Comparison of ENCODE assay signal across 14 mouse cellular contexts in the genomic region with DNA sequence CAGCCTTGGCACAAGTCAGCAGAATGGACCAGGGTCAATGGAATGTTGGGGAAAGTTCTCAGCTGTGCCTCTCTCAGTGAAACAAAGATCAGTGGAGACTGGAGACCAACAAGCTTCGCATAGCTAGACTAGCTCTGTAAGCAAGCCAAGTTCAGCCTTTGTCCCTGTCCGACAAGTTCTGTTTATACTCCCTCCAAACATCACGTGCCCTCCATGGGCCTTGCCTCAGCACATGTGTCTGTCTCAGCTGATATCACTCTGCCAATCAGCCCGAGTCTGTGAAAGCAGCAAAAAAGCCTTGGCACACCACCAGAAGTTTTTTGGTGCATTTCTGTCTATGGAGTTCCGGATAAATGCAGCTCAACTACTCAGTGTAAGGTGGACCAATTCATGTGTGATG. TPM values are rescaled to one million over a fixed set of nuclear protein-coding genes. Genes with fewer than 3 reads are reported as not detected.
DNase-seq lines count a peak whose midpoint lies in the region; ATAC-seq and TF ChIP-seq lines count a peak whose summit lies in the region.
"Had no signal": no experiment of that assay in that cellular context is flagged by ENCODE, and none has a peak within 500 bp of the region (broad histone marks: within the 10 kb centered on the region; RNA-seq: fewer than 3 reads in every experiment).

No protein-coding gene starts in this region.

- ATAC-seq in heart, embryonic 16.5 days (replicated peaks; ENCODE audit: extremely low read depth, insufficient read depth, low FRiP score) = peak; percentile 41; the same call in 1 of the 2 replicates
- peak; percentile 85 for ATAC-seq in lung, postnatal 0 days
- ATAC-seq in inflammation-experienced regulatory T-cells, adult 6 months = no peak

- no peak for TF ChIP-seq CTCF in lung, postnatal 0 days (IDR thresholded peaks at IDR 0.05)
- no peak for TF ChIP-seq CTCF in gastrocnemius, adult 2 months (IDR thresholded peaks at IDR 0.05)

- no peak overlapping the region for H3K4me2 ChIP-seq in heart, embryonic 16.5 days (ENCODE audit: low read depth, low read length)
- H3K4me2 ChIP-seq in lung, postnatal 0 days (replicated peaks; ENCODE audit: low read depth, low read length) = no peak overlapping the region
- H3K4me2 ChIP-seq: hindbrain, embryonic 13.5 days had no signal

- WGBS in heart, embryonic 16.5 days = 36% methylated on average over 5 of the region's 5 CpGs
- 14% methylated on average over 5 of the region's 5 CpGs for WGBS in lung, postnatal 0 days

- H3K27me3 ChIP-seq in heart, embryonic 16.5 days (ENCODE audit: control insufficient read depth, insufficient read depth, low read length) = peaks cover 31% of the 10 kb centered on the region
- H3K27me3 ChIP-seq in lung, postnatal 0 days (replicated peaks; ENCODE audit: insufficient read depth, low read length) = peaks cover 6% of the 10 kb centered on the region; the same call in 1 of the 2 replicates

- intact Hi-C loops in heart, postnatal 36 days (cut with DNase I) = no loop called here
- intact Hi-C loops in gastrocnemius, adult 2 months (cut with DNase I) = no loop called here

- TF ChIP-seq EP300 in lung, postnatal 0 days (IDR thresholded peaks at IDR 0.05) = no peak

- no peak for DNase-seq in heart, postnatal 36 days
- peak; percentile 47 to 60 for DNase-seq in spleen, postnatal 4 days (ENCODE audit: low spot score in 2 of 2)
- DNase-seq in spleen, postnatal 14 days (ENCODE audit: low spot score in 2 of 2) = no peak
- DNase-seq in lung, postnatal 0 days (ENCODE audit: low spot score) = peak; percentile 82
- DNase-seq in retina, postnatal 1 day = no peak
- no peak for DNase-seq in gastrocnemius, adult 2 months
- DNase-seq: cerebellum, adult 9-11 months; left cerebral cortex, postnatal 4 days had no signal

- no peaks in the 10 kb centered on the region; the same call in 1 of the 2 replicates for H3K4me1 ChIP-seq in heart, embryonic 16.5 days (ENCODE audit: control insufficient read depth, insufficient read depth, low read length)
- peaks cover 4% of the 10 kb centered on the region; the same call in 1 of the 2 replicates for H3K4me1 ChIP-seq in lung, postnatal 0 days (ENCODE audit: insufficient read depth, low read depth, low read length)

- no peaks in the 10 kb centered on the region for H3K36me3 ChIP-seq in heart, embryonic 16.5 days (ENCODE audit: control insufficient read depth, insufficient read depth)
- H3K36me3 ChIP-seq in lung, postnatal 0 days (ENCODE audit: insufficient read depth, low read length) = no peaks in the 10 kb centered on the region
- H3K36me3 ChIP-seq: embryonic facial prominence, embryonic 10.5 days; heart, embryonic 10.5 days; midbrain, embryonic 10.5 days had no signal

- H3K4me3 ChIP-seq in heart, embryonic 16.5 days (ENCODE audit: low read length) = no peak overlapping the region
- no peak overlapping the region for H3K4me3 ChIP-seq in lung, postnatal 0 days (ENCODE audit: low read depth, low read length)
- no peak overlapping the region for H3K4me3 ChIP-seq in gastrocnemius, adult 2 months
- H3K4me3 ChIP-seq: embryonic facial prominence, embryonic 10.5 days; heart, embryonic 10.5 days; hindbrain, embryonic 13.5 days; midbrain, embryonic 10.5 days had no signal

- no peak overlapping the region for H3K9ac ChIP-seq in heart, embryonic 16.5 days (ENCODE audit: low read length)
- no peak overlapping the region for H3K9ac ChIP-seq in lung, postnatal 0 days (replicated peaks; ENCODE audit: low read depth)
- H3K9ac ChIP-seq: hindbrain, embryonic 13.5 days had no signal

- H3K27ac ChIP-seq in heart, embryonic 16.5 days (ENCODE audit: low read length) = no peak overlapping the region
- no peak overlapping the region for H3K27ac ChIP-seq in lung, postnatal 0 days (ENCODE audit: low read length)
- H3K27ac ChIP-seq in gastrocnemius, adult 2 months = no peak overlapping the region
- H3K27ac ChIP-seq: embryonic facial prominence, embryonic 10.5 days; heart, embryonic 10.5 days; hindbrain, embryonic 13.5 days; midbrain, embryonic 10.5 days had no signal

- no peaks in the 10 kb centered on the region for H3K9me3 ChIP-seq in heart, embryonic 16.5 days (replicated peaks; ENCODE audit: control insufficient read depth, low read length)
- H3K9me3 ChIP-seq in lung, postnatal 0 days (ENCODE audit: low read length) = no peaks in the 10 kb centered on the region
- H3K9me3 ChIP-seq: embryonic facial prominence, embryonic 10.5 days; heart, embryonic 10.5 days; hindbrain, embryonic 13.5 days; midbrain, embryonic 10.5 days had no signal

RNA-seq across cellular contexts. Expression of gene Snhg11, which starts 2.4 kb away (rescaled TPM):
- 0.55 and 1.4 TPM in 2 replicates for polyA plus RNA-seq in heart, embryonic 16.5 days (2015; fragmentation: Nextera tagmentation; extraction: Ambion mirVana)
- not detected for total RNA-seq in heart, postnatal 36 days (2021)
- polyA plus RNA-seq in lung, postnatal 0 days (2015; fragmentation: Nextera tagmentation; extraction: Ambion mirVana) = 6.1 and 6.2 TPM in 2 replicates
- total RNA-seq in gastrocnemius, adult 2 months (2021) = under 1 TPM in 1 of 2 experiments, not detected in 1; 0.17 TPM
- under 1 TPM in 2 of 3 experiments, not detected in 1; 0.10 to 0.11 TPM for polyA plus RNA-seq in inflammation-experienced regulatory T-cells, adult 6 months (2017; shearing (Covaris generic))

RNA-seq across cellular contexts. Expression of gene Ralgapb, which starts 36.6 kb away (rescaled TPM):
- polyA plus RNA-seq in heart, embryonic 16.5 days (2015; fragmentation: Nextera tagmentation; extraction: Ambion mirVana) = 9.1 and 10.3 TPM in 2 replicates
- 10 to 100 TPM; 33.1 to 34.6 TPM for total RNA-seq in heart, postnatal 36 days (2021)
- polyA plus RNA-seq in lung, postnatal 0 days (2015; fragmentation: Nextera tagmentation; extraction: Ambion mirVana) = 14.8 and 17.8 TPM in 2 replicates
- total RNA-seq in gastrocnemius, adult 2 months (2021) = 10 to 100 TPM; 27.9 to 38.2 TPM
- polyA plus RNA-seq in inflammation-experienced regulatory T-cells, adult 6 months (2017; shearing (Covaris generic)) = 10 to 100 TPM; 13.3 to 18.2 (median 13.8) TPM

Comparison
In these comparisons a context has a peak if more than half of its experiments do, and no peak if none do; other contexts are left out.
1. DNase-seq: peak in spleen, postnatal 4 days (2 of 2) and lung, postnatal 0 days (single experiment); none in heart, postnatal 36 days (0 of 2), spleen, postnatal 14 days (0 of 2), retina, postnatal 1 day (single experiment) and gastrocnemius, adult 2 months (single experiment).